Mouse (Mus musculus) ZHBTc4 (cell line): ENCODE results near the gene Srcap.
"Not testable (repeated sequence)": the region's sequence is repeated elsewhere in the genome, so short reads cannot be mapped to it uniquely, and the experiment has no call there.

Source experiments
- DNase-seq: peaks from one replicate; pipeline ENCODE4 v3.0.0-alpha.2; 2011; ENCODE audit warnings: low read depth, low spot score

Srcap gene

GRCm38 (mm10) chr7:127511808-127512230 lies at the start of gene Srcap:
Srcap (plus strand) TSS chr7:127511983.
- peak; percentile 99 for DNase-seq

GRCm38 (mm10) chr7:127465191-127465590 lies 46.6 kb upstream of the Srcap start:
- peak; percentile 85 for DNase-seq

GRCm38 (mm10) chr7:127465670-127466069 lies 46.1 kb upstream of the Srcap start:
- DNase-seq, result not testable (repeated sequence)

GRCm38 (mm10) chr7:127466606-127467005 lies 45.2 kb upstream of the Srcap start:
- DNase-seq, result peak; percentile 83

- DNase-seq, result peak; percentile 51
These were observed 41.6 kb upstream of the Srcap start for GRCm38 (mm10) chr7:127470011-127470715.

- DNase-seq, result peak; percentile 98
These were observed 40.8 kb upstream of the Srcap start for GRCm38 (mm10) chr7:127470743-127471645.

- DNase-seq, result no peak
These were observed 40.2 kb upstream of the Srcap start for GRCm38 (mm10) chr7:127471646-127472010.

- peak; percentile 25 for DNase-seq
These were observed 39.7 kb upstream of the Srcap start for GRCm38 (mm10) chr7:127472060-127472459.

GRCm38 (mm10) chr7:127473705-127474104 lies 38.1 kb upstream of the Srcap start:
- peak; percentile 55 for DNase-seq

- DNase-seq, result no peak
These were observed 37.3 kb upstream of the Srcap start for GRCm38 (mm10) chr7:127474378-127475070.

- no peak for DNase-seq
These were observed 36.5 kb upstream of the Srcap start for GRCm38 (mm10) chr7:127475186-127475740.

- no peak for DNase-seq
These were observed 35.4 kb upstream of the Srcap start for GRCm38 (mm10) chr7:127476336-127476735.

- DNase-seq, result no peak
These were observed 34.9 kb upstream of the Srcap start for GRCm38 (mm10) chr7:127476855-127477254.

- peak; percentile 100 for DNase-seq
These were observed 33.8 kb upstream of the Srcap start for GRCm38 (mm10) chr7:127477687-127478634.

- peak; percentile 92 for DNase-seq
These were observed 33.0 kb upstream of the Srcap start, which contains the start of gene Fbrs for GRCm38 (mm10) chr7:127478635-127479317. Fbrs (plus strand) TSS chr7:127479199.

- no peak for DNase-seq
These were observed 32.2 kb upstream of the Srcap start for GRCm38 (mm10) chr7:127479318-127480225.

GRCm38 (mm10) chr7:127480321-127480720 lies 31.5 kb upstream of the Srcap start:
- no peak for DNase-seq

- no peak for DNase-seq
These were observed 26.4 kb upstream of the Srcap start for GRCm38 (mm10) chr7:127485416-127485815.

GRCm38 (mm10) chr7:127488364-127488763 lies 23.4 kb upstream of the Srcap start:
- DNase-seq, result not testable (repeated sequence)
